Mouse (Mus musculus) midbrain, embryonic 11.5 days (tissue): ENCODE data around the gene Tent5d. TPM values are rescaled to one million over a fixed set of nuclear protein-coding genes. Genes with fewer than 3 reads are reported as not detected.
A peak's percentile ranks its signal among the peaks of the same experiment; 100 is the strongest.

Experiments used
- ATAC-seq: fragments of 200-750 bp; cut with Nextera tagmentation; 2 replicates; pipeline ENCODE4 v1.8.0; 2017; ENCODE audit warnings: moderate TSS enrichment, moderate library complexity; ENCODE audit not compliant: low FRiP score
- DNase-seq: peaks from one replicate; pipeline ENCODE4 v3.0.0; 2015; ENCODE audit warnings: low spot score; ENCODE audit errors: missing footprints
- H3K27ac ChIP-seq: fragments of 300-500 bp; sonication (generic); 2 replicates; pipeline ENCODE4 v1.5.1; 2014; ENCODE audit warnings: low read depth, low read length
- H3K27me3 ChIP-seq: fragments of 300-500 bp; sonication (generic); 2 replicates; pipeline ENCODE4 v1.6.1; 2014; ENCODE audit warnings: mild to moderate bottlenecking, low read length, moderate library complexity, mixed read lengths; ENCODE audit not compliant: control insufficient read depth, insufficient read depth
- H3K36me3 ChIP-seq: fragments of 300-500 bp; sonication (generic); 2 replicates; pipeline ENCODE4 v1.6.1; 2014; ENCODE audit warnings: mild to moderate bottlenecking, low read length, moderate library complexity, mixed read lengths; ENCODE audit not compliant: control insufficient read depth, insufficient read depth
- H3K4me1 ChIP-seq: fragments of 300-500 bp; sonication (generic); 2 replicates; pipeline ENCODE4 v1.6.1; 2014; ENCODE audit warnings: low read length; ENCODE audit not compliant: control insufficient read depth, insufficient read depth
- H3K4me2 ChIP-seq: fragments of 300-500 bp; sonication (generic); 2 replicates; pipeline ENCODE4 v1.6.1; 2014; ENCODE audit warnings: mild to moderate bottlenecking, moderate library complexity
- H3K4me3 ChIP-seq: fragments of 300-500 bp; sonication (generic); 2 replicates; pipeline ENCODE4 v1.5.1; 2014; ENCODE audit warnings: low read depth, low read length
- H3K9ac ChIP-seq: fragments of 300-500 bp; sonication (generic); 2 replicates; pipeline ENCODE4 v1.6.1; 2014; ENCODE audit warnings: low read length
- H3K9me3 ChIP-seq: fragments of 300-500 bp; sonication (generic); 2 replicates; pipeline ENCODE4 v1.6.1; 2016; ENCODE audit warnings: low read length; ENCODE audit not compliant: control insufficient read depth
- WGBS: fragments of 180-500 bp; shearing (Covaris S2); extraction: QIAGEN DNeasy Blood & Tissue Kit; methylation state at CpG from one replicate; pipeline ENCODE4 v1.1.7; 2014; 5-methylcytosine and 5-hydroxymethylcytosine counted together
- polyA plus RNA-seq: library from polyadenylated mRNA; unstranded; fragments of >200 nt; fragmentation: Nextera tagmentation; extraction: Ambion mirVana; gene quantifications from 2 replicates; pipeline ENCODE4 v1.2.1, GENCODE M21; 2014

Gene Tent5d
- polyA plus RNA-seq, 1 experiment from 2014 or later = not detected

DNA sequence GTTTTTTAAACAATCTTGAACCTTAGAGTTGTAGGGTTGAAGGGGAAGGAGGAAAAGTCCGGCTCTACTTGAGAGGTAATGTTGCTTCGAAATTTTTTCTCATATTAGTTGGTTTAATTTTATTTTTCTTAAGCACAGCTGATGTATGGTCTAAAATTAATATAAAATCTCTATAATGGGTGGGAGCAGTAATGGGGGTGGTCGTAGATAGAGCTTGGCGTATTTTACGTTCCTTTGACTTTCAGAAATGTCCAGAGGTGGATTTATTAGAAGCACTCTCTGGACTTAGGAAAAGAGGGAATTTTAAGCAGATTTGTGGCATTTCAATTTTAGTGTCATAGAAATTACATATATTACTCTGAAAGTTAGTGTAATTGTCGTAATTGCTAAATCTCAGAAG lies 24.3 kb downstream of the Tent5d start:
- Histone ChIP-seq H3K4me2 (peak overlapping the region; percentile 55), H3K4me1 (no peaks in the 10 kb centered on the region), H3K36me3 (no peaks in the 10 kb centered on the region), H3K9me3 (no peaks in the 10 kb centered on the region), H3K4me3 (no peak overlapping the region), H3K27ac (no peak overlapping the region), H3K9ac (no peak overlapping the region), H3K27me3 (no peaks in the 10 kb centered on the region)
- 84% methylated on average over 6 of the region's 6 CpGs for WGBS
- DNase-seq = no peak
- ATAC-seq = no peak

DNA sequence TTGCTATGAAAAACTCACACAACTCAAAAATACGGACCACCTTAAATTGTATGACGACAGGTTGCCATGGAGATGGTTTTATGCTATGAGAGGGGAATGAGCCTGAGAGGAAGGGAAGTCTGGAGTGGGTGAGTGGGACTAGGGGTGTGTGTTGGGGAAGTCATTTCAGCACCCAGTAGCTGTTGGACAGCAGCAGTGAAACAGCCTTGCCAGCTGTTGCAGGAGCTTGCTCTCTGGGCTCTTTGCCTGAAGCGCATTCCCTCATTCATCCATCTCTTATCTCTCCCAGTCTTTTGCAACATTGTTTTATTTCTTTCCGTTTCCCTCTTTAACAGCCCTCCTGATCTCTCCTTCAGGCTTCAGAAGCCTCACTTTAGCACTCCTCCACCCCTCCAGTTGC lies 65.8 kb downstream of the Tent5d start:
- 30% methylated on average over 4 of the region's 4 CpGs for WGBS
- H3K36me3 ChIP-seq = no peaks in the 10 kb centered on the region

More for the DNA sequence above, 65.8 kb downstream of the Tent5d start:
- no peak overlapping the region for H3K4me3 ChIP-seq
- no peaks in the 10 kb centered on the region for H3K9me3 ChIP-seq
- H3K4me2 ChIP-seq = no peak overlapping the region
- H3K9ac ChIP-seq = no peak overlapping the region
- no peaks in the 10 kb centered on the region for H3K27me3 ChIP-seq
- DNase-seq (no peak), ATAC-seq (no peak)
- H3K4me1 ChIP-seq = no peaks in the 10 kb centered on the region
- no peak overlapping the region for H3K27ac ChIP-seq

Other genes starting within 250 kb of the Tent5d start
- gene Tbx22, start 124.6 kb upstream of the Tent5d start, polyA plus RNA-seq = 0.07 and 0.11 TPM in 2 replicates
- 10.2 and 10.5 TPM in 2 replicates for gene 2610002M06Rik, start 23.7 kb downstream of the Tent5d start, polyA plus RNA-seq
- gene Gm732, start 155.9 kb downstream of the Tent5d start, polyA plus RNA-seq = not detected in 2 replicates